Mouse (Mus musculus) MEL (cell line): ENCODE data around the gene Nrn1.

Experiments
- E2F4 ChIP-seq: IDR thresholded peaks from 2 replicates; pipeline ENCODE4 v1.6.1; 2011; ENCODE audit warnings: low read depth, low read length, improper control_type of control experiment, borderline replicate concordance
- HCFC1 ChIP-seq: IDR thresholded peaks from 2 replicates; pipeline ENCODE4 v1.6.1; 2012; ENCODE audit warnings: low read depth, mild to moderate bottlenecking, inconsistent platforms, low read length, improper control_type of control experiment, moderate library complexity
- MAX ChIP-seq: IDR thresholded peaks from 2 replicates; pipeline ENCODE4 v1.6.1; 2011; ENCODE audit warnings: low read length, improper control_type of control experiment
- MXI1 ChIP-seq: IDR thresholded peaks from 2 replicates; pipeline ENCODE4 v1.6.1; 2011; ENCODE audit warnings: mild to moderate bottlenecking, low read depth, low read length, improper control_type of control experiment
- POLR2A ChIP-seq, 2 experiments: IDR thresholded peaks; 2 replicates each; pipeline ENCODE4 v1.6.1; 2011 to 2012; ENCODE audit warnings: low read length in 2 of 2, mild to moderate bottlenecking in 2 of 2, control low read depth in 1 of 2, improper control_type of control experiment in 1 of 2, low read depth in 1 of 2, moderate library complexity in 1 of 2; ENCODE audit not compliant: control insufficient read depth in 1 of 2, insufficient read depth in 1 of 2, poor library complexity in 1 of 2
- POLR2AphosphoS2 ChIP-seq: IDR thresholded peaks from 2 replicates; pipeline ENCODE4 v1.6.1; 2011; ENCODE audit warnings: low read length, improper control_type of control experiment
- ZC3H11A ChIP-seq: IDR thresholded peaks from 2 replicates; pipeline ENCODE4 v1.6.1; 2012; ENCODE audit warnings: low read depth, mild to moderate bottlenecking, inconsistent platforms, low read length, improper control_type of control experiment

- no peak for TF ChIP-seq POLR2AphosphoS2
- TF ChIP-seq ZC3H11A = no peak
- TF ChIP-seq E2F4 = no peak
- no peak for TF ChIP-seq POLR2A (IDR thresholded peaks at IDR 0.05; ENCODE audit: control insufficient read depth in 1 of 2, insufficient read depth in 1 of 2, low read depth in 1 of 2, low read length in 2 of 2, poor library complexity in 1 of 2)
- no peak for TF ChIP-seq MAX
- no peak for TF ChIP-seq MXI1
- TF ChIP-seq HCFC1 = no peak
These were observed 39.3 kb downstream of the Nrn1 start for GRCm38 (mm10) chr13:36695516-36696201.
